Mouse (Mus musculus) heart, postnatal 0 days (tissue): ENCODE data around the gene Atoh7.

Source experiments
- CTCF ChIP-seq: IDR thresholded peaks from 2 replicates; pipeline ENCODE4 v1.5.1; 2016; ENCODE audit warnings: antibody characterized with exemption, control low read depth, low read depth
- EP300 ChIP-seq: IDR thresholded peaks from 2 replicates; pipeline ENCODE4 v1.6.1; 2016; ENCODE audit warnings: antibody characterized with exemption, low read depth

DNA sequence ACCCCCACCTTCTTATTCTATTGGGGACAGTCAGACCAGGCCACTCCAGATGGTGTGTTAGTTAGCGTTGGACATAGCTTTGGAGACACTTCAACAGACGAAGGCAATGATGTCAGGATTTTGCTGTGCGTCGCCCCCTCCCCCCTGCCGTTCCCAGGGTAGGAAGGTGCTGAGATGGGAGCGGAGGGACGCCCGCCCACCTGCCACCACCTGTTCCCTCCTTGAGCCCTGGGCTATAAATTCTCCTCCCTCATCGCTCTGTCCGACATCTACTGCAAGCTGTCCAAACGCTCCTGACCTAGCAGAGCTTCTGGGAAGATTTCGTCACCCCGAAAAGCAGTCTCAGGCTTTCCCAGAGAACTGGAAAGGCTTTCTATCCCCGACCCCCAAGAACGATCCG is at the start of gene Atoh7:
- TF ChIP-seq CTCF, result no peak
- TF ChIP-seq EP300, result no peak
